Mouse (Mus musculus) E14TG2a.4 (cell line): Measurements from ENCODE around the gene Onecut3.
A peak's percentile ranks its signal among the peaks of the same experiment; 100 is the strongest.

Source experiments
- CTCF ChIP-seq: conservative IDR thresholded peaks from 2 replicates; pipeline ENCODE4 v1.5.1; 2014; ENCODE audit warnings: low read length
- NANOG ChIP-seq: IDR thresholded peaks from 2 replicates; pipeline ENCODE4 v1.6.1; 2014; ENCODE audit warnings: borderline replicate concordance, low read length, mixed read lengths
- POU5F1 ChIP-seq: IDR thresholded peaks from 2 replicates; pipeline ENCODE4 v1.6.1; 2014; ENCODE audit warnings: low read length, borderline replicate concordance

GRCm38 (mm10) chr10:80445898-80446601 lies 48.6 kb upstream of the Onecut3 start:
- TF ChIP-seq CTCF (peak; percentile 99), POU5F1 (no peak), NANOG (no peak)
